Mouse (Mus musculus): Measurements from ENCODE around the gene Atp5j2. TPM values are rescaled to one million over a fixed set of nuclear protein-coding genes. Genes with fewer than 3 reads are reported as not detected.

The Atp5j2 gene
- total RNA-seq (2023), result 100 to 1,000 TPM; 111 to 147 TPM

DNA sequence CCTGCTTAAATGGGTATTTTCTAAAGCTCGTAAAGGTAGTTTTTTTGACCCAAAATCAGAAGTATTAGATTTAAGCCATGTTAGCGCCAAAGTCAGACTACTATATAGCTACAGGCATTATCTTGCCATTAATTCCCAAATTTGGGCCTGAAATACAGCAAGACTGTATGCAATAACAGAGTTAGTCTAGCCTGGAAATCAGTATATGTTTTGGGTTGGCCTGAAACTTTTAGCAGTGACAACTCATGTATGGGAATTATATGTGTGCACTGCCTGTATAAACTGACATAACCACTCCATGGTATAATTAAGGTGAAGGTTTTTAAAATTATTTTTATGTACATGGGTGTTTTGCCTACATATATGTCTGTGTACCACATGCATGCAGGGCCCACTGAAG, at the start of gene Atp5j2:
Atp5j2 (minus strand) TSS at position 101 of the 400 bp plus-strand sequence.

GRCm38 (mm10) chr5:145231367-145231871, 39.6 kb upstream of the Atp5j2 start, which contains the start of gene Zfp655:
Zfp655 (plus strand) TSS chr5:145231715.

GRCm38 (mm10) chr5:145203936-145204691, 12.3 kb upstream of the Atp5j2 start, which contains the start of gene Zkscan5:
Zkscan5 (plus strand) TSS chr5:145204562.

DNA sequence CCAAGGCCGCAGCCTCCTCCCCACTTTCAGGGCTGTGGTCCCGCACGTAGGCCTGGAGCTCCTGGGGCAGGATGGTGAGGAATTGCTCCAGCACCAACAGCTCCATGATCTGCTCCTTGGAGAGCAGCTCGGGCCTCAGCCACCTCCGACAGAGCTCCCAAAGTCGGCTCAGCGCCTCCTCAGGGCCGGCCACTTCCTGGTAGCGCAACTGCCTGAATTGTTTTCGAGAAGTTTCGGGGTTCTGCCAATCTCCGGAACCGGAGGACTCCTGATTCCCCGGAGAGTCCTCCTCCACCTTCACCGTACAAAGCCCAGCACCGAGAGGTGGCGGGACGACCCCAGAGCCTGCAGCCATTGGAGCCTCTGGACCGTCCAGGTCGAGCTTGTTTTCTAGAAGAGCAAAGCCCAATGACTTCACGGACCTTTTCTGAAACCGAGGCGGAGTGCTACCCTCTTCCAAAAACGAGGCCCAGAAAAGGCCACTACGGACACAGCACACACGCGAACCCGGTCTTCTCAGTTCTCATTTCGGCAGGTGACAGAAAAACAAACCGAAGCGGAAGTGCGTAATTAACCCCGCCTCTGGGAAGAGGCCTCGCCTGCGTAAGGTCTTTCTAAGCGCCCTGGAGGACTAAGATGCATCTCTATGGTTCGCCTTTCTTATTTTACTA, 9.6 kb upstream of the Atp5j2 start, which contains the start of gene Zkscan14:
Zkscan14 (minus strand) TSS at position 548 of the 671 bp plus-strand sequence.

DNA sequence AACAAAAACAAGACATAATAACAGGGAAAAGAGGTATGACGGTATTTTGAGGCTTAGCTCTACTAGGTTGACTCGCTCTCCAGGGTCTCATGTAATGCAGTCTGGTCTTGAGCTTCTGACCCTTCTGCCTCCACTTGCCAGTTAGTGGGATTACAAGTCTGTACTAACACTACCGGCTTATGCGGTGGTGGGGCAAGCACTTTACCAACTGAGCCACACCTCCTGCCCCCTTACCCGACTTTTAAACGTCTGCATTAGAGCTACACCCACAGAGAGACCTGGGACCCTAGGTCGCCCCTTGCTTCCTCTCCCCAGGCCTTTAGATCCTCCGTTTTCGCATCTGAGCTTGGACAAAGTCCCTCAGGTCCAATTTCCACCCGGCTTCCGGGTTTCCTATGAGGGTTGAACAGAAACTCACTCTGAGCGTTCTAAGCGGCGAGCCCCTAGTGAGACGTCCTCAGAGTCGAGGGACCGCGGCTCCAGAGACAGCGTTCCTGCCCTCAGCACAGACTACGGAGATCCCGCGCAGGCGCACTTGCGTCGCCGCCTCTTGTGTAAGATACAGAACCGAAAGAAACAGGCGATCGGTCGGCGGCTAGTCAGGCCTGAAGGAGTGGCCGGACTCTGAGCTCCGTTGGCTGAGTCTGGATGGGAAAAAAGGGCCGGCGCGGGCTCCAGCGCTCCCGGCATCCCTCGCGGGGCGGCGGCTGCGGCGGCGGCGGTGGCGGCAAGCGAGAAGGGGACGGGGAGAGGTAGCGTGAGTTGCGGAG, 25.1 kb downstream of the Atp5j2 start, which contains the start of the genes Ptcd1 and Cpsf4:
Ptcd1 (minus strand) TSS at position 573 of the 770 bp plus-strand sequence.
Cpsf4 (plus strand) TSS at position 678 of the 770 bp plus-strand sequence.

DNA sequence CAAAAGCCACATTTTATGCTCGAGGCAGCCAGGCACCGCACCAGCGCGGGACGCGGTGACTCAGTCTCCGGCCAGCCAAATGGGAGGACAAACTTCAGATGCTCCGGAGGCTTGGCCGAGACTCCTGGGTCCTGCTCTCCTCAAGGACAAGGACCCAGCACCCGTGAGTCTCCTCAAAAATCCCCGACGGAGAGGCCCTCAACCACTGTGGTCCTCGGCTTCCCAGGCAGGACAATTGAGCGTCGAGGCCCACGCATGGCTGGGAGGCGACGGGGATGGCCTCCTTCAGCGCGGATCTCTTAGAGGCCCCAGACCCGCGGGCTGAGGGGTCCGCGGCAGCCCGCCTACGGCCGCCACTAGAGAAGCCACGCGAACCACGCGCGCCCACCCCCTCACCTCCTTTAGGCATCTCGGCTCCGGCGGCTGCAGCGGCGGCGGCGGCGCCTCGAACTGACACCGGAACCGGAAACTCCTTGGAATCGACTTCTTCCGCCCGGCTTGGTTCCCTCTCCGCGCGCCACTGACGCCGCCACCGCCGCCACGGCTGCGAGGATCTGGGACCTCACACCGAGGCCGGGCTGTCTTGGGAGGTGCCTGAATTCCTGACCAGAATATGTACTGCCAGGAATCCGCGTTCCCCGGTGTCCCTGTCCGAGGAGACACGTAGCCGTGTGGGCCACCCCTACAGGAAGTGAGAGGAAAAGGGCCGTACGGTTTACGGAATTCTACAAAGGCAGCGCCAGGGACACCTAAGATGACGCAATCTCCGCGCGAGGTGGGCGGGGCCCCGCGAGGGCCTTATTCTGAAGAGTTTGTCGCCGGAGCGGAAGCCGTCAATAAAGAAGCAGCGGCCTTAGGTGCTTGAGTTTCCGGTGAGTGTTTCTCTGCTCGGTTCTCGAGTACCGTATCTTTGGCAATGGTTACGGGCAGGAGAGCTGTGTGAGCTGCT, 52.0 kb downstream of the Atp5j2 start, which contains the start of the genes Pdap1 and Bud31:
Pdap1 (minus strand) TSS at position 668 of the 949 bp plus-strand sequence.
Bud31 (plus strand) TSS at position 792 of the 949 bp plus-strand sequence.

Other genes with a start within 250 kb of the Atp5j2 start
- gene Smurf1, start 226.2 kb downstream of the Atp5j2 start, total RNA-seq (2023), result 10 to 100 TPM; 20.4 to 24.0 TPM
- gene Gm4871, start 159.3 kb downstream of the Atp5j2 start, total RNA-seq (2023), result not detected
- gene 1700018F24Rik, start 149.1 kb downstream of the Atp5j2 start, total RNA-seq (2023), result not detected
- 10 to 100 TPM; 82.2 to 82.9 TPM for gene Arpc1a, start 108.2 kb downstream of the Atp5j2 start, total RNA-seq (2023)
- not detected for gene Kpna7, start 108.0 kb downstream of the Atp5j2 start, total RNA-seq (2023)
- gene Arpc1b, start 77.8 kb downstream of the Atp5j2 start, total RNA-seq (2023), result 1,000 to 10,000 TPM; 1,041 to 1,090 TPM
- gene Pdap1, start 51.8 kb downstream of the Atp5j2 start, total RNA-seq (2023), result 10 to 100 TPM; 31.8 to 52.5 TPM
- gene Bud31, start 51.7 kb downstream of the Atp5j2 start, total RNA-seq (2023), result 100 to 1,000 TPM; 107 to 112 TPM
- gene Ptcd1, start 25.0 kb downstream of the Atp5j2 start, total RNA-seq (2023), result 10 to 100 TPM; 12.3 to 14.1 TPM
- gene Cpsf4, start 24.8 kb downstream of the Atp5j2 start, total RNA-seq (2023), result 10 to 100 TPM; 33.2 to 38.2 TPM
- 10 to 100 TPM; 18.3 to 21.6 TPM for gene Zkscan14, start 9.8 kb upstream of the Atp5j2 start, total RNA-seq (2023)
- gene Zkscan5, start 12.5 kb upstream of the Atp5j2 start, total RNA-seq (2023), result 1 to 10 TPM; 5.4 to 5.9 TPM
- gene Zfp655, start 39.7 kb upstream of the Atp5j2 start, total RNA-seq (2023), result 100 to 1,000 TPM; 103 to 118 TPM
- gene Zscan25, start 88.4 kb upstream of the Atp5j2 start, total RNA-seq (2023), result 10 to 100 TPM; 14.0 to 18.3 TPM
- gene Cyp3a57, start 153.2 kb upstream of the Atp5j2 start, total RNA-seq (2023), result not detected